Mouse (Mus musculus) olfactory bulb, adult 2 months (tissue): ENCODE measurements around the gene Nup160.

Source experiments
- CTCF ChIP-seq: fragments of 200-500 bp; IDR thresholded peaks from 2 replicates; pipeline ENCODE4 v1.5.1; 2012; ENCODE audit warnings: low read depth, mild to moderate bottlenecking, low read length, moderate library complexity; ENCODE audit not compliant: insufficient read depth
- POLR2A ChIP-seq: fragments of 200-500 bp; IDR thresholded peaks from 2 replicates; pipeline ENCODE4 v1.6.1; 2012; ENCODE audit warnings: mild to moderate bottlenecking, low read depth, low read length, moderate library complexity; ENCODE audit not compliant: insufficient read depth

GRCm38 (mm10) chr2:90647084-90647483, 29.9 kb upstream of the Nup160 start:
- no peak for TF ChIP-seq CTCF
- TF ChIP-seq POLR2A, result no peak
